Mouse (Mus musculus) bone marrow, adult 2 months (tissue): ENCODE data around the gene Ppp2r5d.

Source experiments
- CTCF ChIP-seq: fragments of 200-500 bp; IDR thresholded peaks from 2 replicates; pipeline ENCODE4 v1.5.1; 2011; ENCODE audit warnings: low read length, control low read depth; ENCODE audit not compliant: control insufficient read depth, insufficient read depth
- POLR2A ChIP-seq: fragments of 200-500 bp; IDR thresholded peaks from 2 replicates; pipeline ENCODE4 v1.6.1; 2011; ENCODE audit warnings: low read depth, mild to moderate bottlenecking, control low read depth, low read length, borderline replicate concordance; ENCODE audit not compliant: control insufficient read depth

GRCm38 (mm10) chr17:46735287-46735686, 30.4 kb upstream of the Ppp2r5d start:
- TF ChIP-seq CTCF (no peak), POLR2A (no peak)
